Mouse (Mus musculus) layer of hippocampus, postnatal 10 days (tissue): Measurements from ENCODE around the gene Ccdc39. TPM values are rescaled to one million over a fixed set of nuclear protein-coding genes. Genes with fewer than 3 reads are reported as not detected.
A peak's percentile ranks its signal among the peaks of the same experiment; 100 is the strongest.

Source experiments
- DNase-seq, 2 experiments: peaks; one replicate each; pipeline ENCODE4 v3.0.0; 2021; ENCODE audit warnings: low spot score in 2 of 2
- total RNA-seq, 2 experiments: library from RNA; stranded (reverse); gene quantifications; 2 replicates each; pipeline ENCODE4 v1.2.3; 2021

Gene Ccdc39
- total RNA-seq, 2 experiments from 2014 or later = 34.8 to 39.2 TPM

DNA sequence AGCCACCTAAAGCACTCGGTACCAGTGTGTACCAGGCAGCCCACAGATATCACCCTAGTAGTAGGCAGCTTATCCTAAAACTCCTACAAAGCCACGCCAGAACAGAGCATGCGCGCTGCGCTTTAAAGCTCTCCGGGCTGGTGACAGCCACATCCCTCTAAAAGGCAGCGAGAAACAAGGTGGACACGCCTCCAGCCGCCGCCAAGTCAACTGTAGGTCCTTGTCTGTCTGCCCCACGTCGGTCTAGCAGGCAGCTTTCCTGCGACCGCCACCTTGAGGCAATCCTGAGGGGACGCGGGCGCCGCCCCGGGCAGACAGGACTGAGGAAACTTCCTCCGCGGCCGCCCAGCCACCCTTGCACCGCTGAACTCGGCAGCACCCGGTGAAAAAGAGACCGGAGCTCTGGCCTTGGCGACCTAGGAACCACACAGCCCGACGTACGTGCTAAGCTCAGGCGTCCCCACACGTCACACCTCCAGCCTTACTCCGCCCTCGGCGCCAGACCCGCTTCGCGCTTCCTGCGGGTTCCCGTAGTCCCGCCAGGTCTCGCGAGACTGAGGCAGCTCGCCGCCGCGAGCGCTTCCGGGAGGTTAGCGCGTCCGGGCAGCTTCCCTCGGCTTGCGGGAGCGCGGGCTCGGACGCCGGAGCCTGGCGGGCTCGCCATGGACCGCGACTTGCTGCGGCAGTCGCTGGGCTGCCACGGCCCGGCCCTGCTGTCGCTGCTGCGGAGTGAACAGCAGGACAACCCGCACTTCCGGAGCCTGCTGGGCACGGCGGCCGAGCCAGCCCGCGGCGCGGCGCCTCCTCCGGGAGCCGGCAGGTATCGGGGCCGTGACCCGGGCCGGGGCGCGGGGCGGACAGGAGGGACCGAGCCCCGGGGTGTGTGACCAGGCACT lies 44.2 kb downstream of the Ccdc39 start, which contains the start of gene Ttc14:
Gene Ttc14 (plus strand): TSS at position 216 of the 896 bp plus-strand sequence.
- DNase-seq = peak; percentile 97 to 98

GRCm38 (mm10) chr3:33790975-33791374 lies 53.1 kb downstream of the Ccdc39 start:
- DNase-seq = no peak

Other genes starting within 250 kb of the Ccdc39 start
- gene Ttc14, start 44.5 kb downstream of the Ccdc39 start, total RNA-seq = 10 to 100 TPM; 64.7 to 85.1 TPM
- gene Fxr1, start 175.6 kb upstream of the Ccdc39 start, total RNA-seq = 10 to 100 TPM; 75.1 to 77.3 TPM
- 10 to 100 TPM; 66.0 to 67.3 TPM for gene Dnajc19, start 237.0 kb upstream of the Ccdc39 start, total RNA-seq